Mouse (Mus musculus) liver, embryonic 15.5 days (tissue): Measurements from ENCODE around the gene Fam102a. TPM values are rescaled to one million over a fixed set of nuclear protein-coding genes. Genes with fewer than 3 reads are reported as not detected.

ENCODE experiments used
- ATAC-seq: fragments of 200-750 bp; cut with Nextera tagmentation; 2 replicates; pipeline ENCODE4 v1.8.0; 2017; ENCODE audit warnings: moderate number of reproducible peaks, mild to moderate bottlenecking, moderate library complexity; ENCODE audit not compliant: insufficient read depth
- H3K27ac ChIP-seq: fragments of 300-500 bp; sonication (generic); replicated peaks from 2 replicates; pipeline ENCODE4 v1.5.1; 2015; ENCODE audit warnings: mild to moderate bottlenecking, inconsistent platforms
- H3K27me3 ChIP-seq: fragments of 300-500 bp; sonication (generic); 2 replicates; pipeline ENCODE4 v1.6.1; 2015; ENCODE audit warnings: mild to moderate bottlenecking, inconsistent platforms
- H3K36me3 ChIP-seq: fragments of 300-500 bp; sonication (generic); replicated peaks from 2 replicates; pipeline ENCODE4 v1.6.1; 2015; ENCODE audit warnings: moderate library complexity, mild to moderate bottlenecking, inconsistent platforms
- H3K4me1 ChIP-seq: fragments of 300-500 bp; sonication (generic); replicated peaks from 2 replicates; pipeline ENCODE4 v1.6.1; 2015; ENCODE audit warnings: inconsistent platforms
- H3K4me2 ChIP-seq: fragments of 300-500 bp; sonication (generic); 2 replicates; pipeline ENCODE4 v1.6.1; 2015; ENCODE audit warnings: moderate library complexity, mild to moderate bottlenecking, inconsistent platforms
- H3K4me3 ChIP-seq: fragments of 300-500 bp; sonication (generic); replicated peaks from 2 replicates; pipeline ENCODE4 v1.5.1; 2015; ENCODE audit warnings: mild to moderate bottlenecking, inconsistent platforms
- H3K9ac ChIP-seq: fragments of 300-500 bp; sonication (generic); 2 replicates; pipeline ENCODE4 v1.6.1; 2015; ENCODE audit warnings: moderate library complexity, mild to moderate bottlenecking, inconsistent platforms
- H3K9me3 ChIP-seq: fragments of 300-500 bp; sonication (generic); replicated peaks from 2 replicates; pipeline ENCODE4 v1.6.1; 2016; ENCODE audit warnings: inconsistent platforms
- WGBS: fragments of 180-500 bp; shearing (Covaris S2); methylation state at CpG from one replicate; pipeline ENCODE4 v1.1.7; 2015; ENCODE audit warnings: mixed read lengths; ENCODE audit not compliant: insufficient replicate concordance; 5-methylcytosine and 5-hydroxymethylcytosine counted together
- polyA plus RNA-seq: library from polyadenylated mRNA; unstranded; fragments of >200 nt; fragmentation: Nextera tagmentation; extraction: Ambion mirVana; gene quantifications from 2 replicates; pipeline ENCODE4 v1.2.1, GENCODE M21; 2015

The Fam102a gene
- polyA plus RNA-seq, 1 experiment from 2014 or later, result 1.3 TPM

DNA sequence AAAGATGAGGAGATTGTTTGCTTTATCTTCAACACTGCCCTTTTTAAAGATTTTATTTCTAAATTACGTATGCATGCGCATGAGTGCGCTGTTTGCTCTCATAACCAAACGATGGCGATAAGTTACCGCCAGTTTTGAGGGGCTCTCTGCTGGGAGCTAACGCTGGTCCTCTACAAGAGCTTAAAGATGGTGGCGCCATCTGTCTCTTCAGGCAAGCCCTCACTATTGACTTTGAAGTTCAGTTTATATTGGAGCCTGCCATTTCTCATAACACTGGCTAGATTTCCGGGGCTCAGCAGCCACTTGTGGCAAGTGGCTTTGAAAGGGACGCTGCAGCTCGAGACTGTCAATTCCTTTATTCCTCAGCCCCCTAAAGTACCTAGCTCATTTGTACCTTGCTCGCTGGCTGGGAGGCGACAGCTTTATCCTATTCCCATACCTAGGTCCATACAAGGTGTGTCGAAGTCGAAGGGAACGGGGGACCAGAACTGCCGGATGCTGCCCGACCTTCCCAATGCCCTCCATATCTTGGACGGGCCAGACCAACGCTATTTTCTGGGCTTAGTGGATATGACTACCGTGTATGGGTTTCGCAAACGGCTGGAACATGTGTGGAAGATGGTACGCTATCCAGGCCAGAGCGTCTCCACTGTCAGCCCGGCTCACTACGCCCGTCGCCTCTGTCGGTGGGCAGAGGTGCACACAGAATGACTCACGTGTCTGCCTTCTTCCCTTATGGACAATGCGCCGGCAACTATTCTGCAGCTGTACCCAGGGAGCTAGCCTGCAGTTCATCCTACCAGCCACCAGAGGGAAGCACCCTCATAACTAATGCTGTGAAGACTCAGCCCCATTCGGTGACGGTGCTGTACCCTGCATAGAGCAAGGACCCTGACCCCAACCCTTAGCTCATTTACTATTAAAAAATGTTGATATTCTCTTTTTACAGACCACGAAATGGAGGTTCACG, 48.0 kb downstream of the Fam102a start:
- 12% methylated on average over 37 of the region's 37 CpGs for WGBS
- H3K4me1 ChIP-seq, result peaks cover 41% of the 10 kb centered on the region
- peaks cover 39% of the 10 kb centered on the region for H3K27me3 ChIP-seq
- H3K36me3 ChIP-seq, result no peaks in the 10 kb centered on the region
- no peaks in the 10 kb centered on the region for H3K9me3 ChIP-seq
- H3K27ac ChIP-seq, result no peak overlapping the region
- peak overlapping the region; percentile 71 for H3K4me2 ChIP-seq
- ATAC-seq, result peak; percentile 36
- H3K4me3 ChIP-seq, result peak overlapping the region; percentile 31
- peak overlapping the region; percentile 23; the same call in 1 of the 2 replicates for H3K9ac ChIP-seq

DNA sequence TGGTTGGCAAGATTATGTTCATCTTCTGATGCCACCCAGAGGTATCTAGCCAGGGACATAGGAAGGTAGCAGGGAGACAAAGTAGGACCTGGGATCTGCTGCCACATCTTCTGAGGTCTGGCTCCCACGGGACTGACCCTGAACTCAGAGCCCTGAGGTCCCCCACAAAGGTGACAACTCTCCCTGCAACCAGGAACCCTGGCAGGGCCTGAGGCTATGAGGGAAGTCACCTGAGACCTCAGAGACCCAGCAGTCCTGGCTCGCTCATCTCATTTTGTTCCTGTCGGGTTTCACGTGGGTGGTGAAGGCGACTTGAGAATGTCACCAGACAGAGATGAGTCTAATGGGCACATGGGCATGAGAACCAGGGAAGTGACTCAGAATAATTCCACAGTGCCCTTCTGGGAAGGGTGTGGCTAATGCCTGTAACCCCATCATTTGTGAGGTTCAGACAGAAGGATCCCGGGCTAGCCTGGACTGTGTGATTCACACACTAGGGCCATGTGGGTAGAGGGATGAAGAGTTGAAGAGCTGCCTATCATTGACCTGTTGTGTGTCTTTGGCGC, 50.1 kb downstream of the Fam102a start:
- no peak overlapping the region for H3K9ac ChIP-seq
- no peaks in the 10 kb centered on the region for H3K9me3 ChIP-seq
- WGBS, result 72% methylated on average over 7 of the region's 7 CpGs
- H3K27me3 ChIP-seq, result peaks cover 18% of the 10 kb centered on the region
- H3K36me3 ChIP-seq, result no peaks in the 10 kb centered on the region
- H3K4me2 ChIP-seq, result no peak overlapping the region
- peaks cover 54% of the 10 kb centered on the region for H3K4me1 ChIP-seq
- no peak overlapping the region for H3K27ac ChIP-seq
- no peak overlapping the region for H3K4me3 ChIP-seq
- no peak for ATAC-seq

DNA sequence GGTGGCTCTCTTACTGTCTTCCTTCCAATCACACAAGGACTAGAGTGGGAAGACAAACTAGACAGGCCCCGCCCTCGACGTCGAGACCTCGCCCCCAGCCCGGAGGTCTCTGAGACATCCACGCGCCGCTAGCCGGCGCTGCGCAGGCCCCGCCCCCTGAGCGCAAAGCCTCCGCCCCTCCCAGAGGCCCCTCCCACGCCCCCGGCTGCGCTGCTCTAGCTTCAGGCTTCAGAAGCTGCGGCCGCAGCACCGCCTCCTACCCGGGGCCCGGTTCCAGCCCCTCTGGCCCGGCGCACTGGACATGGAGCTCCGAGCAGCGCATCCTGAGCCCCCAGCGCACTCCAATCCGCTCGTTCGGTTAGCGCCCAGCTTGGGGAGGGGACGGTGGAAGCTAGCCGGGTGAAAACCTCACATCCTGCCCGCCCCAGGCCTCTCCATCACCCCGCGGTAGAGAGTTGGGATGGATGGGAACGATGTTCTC, 51.8 kb downstream of the Fam102a start, which contains the start of gene St6galnac4:
Gene St6galnac4 (plus strand): TSS at position 225 of the 481 bp plus-strand sequence.
- Histone ChIP-seq H3K4me1 (peaks cover 51% of the 10 kb centered on the region), H3K27ac (peak within 1 kb of the TSS; percentile 54), H3K9ac (peak within 1 kb of the TSS; percentile 65), H3K36me3 (no peaks in the 10 kb centered on the region), H3K27me3 (peaks cover 12% of the 10 kb centered on the region), H3K4me3 (peak within 1 kb of the TSS; percentile 64), H3K9me3 (no peaks in the 10 kb centered on the region), H3K4me2 (peak within 1 kb of the TSS; percentile 89)
- ATAC-seq, result peak; percentile 79
- under 1% methylated on average over 37 of the region's 38 CpGs for WGBS

DNA sequence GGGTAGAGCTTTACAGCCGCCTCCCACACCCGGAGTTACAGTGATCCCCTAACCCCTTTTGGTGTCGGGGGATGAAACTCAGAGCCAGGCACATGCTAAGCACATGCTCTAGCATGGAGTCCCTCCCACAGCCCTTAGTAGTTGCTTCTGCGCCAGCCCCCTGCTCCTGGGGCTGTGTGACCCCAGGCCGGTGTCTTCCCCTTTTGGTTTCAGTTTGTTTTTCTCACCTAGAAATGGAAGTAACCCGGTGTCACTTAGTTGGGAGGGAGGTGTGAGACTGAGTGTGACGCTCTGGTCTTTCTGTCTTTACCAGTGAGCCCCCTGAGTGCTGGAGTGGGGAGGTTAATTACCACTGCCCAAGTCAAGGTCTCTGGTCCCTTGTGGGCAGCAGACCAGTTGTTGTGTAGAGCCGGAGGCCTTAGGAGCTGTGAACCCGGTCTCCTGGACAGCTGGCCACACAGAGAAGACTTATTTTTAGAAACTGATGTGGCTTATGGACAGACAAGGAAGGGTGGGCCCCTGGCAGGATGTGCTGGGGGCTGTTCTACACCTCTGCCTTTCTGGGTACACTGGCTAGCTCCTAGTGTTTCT, 52.7 kb downstream of the Fam102a start:
- no peak for ATAC-seq
- no peaks in the 10 kb centered on the region for H3K36me3 ChIP-seq
- H3K4me3 ChIP-seq, result peak overlapping the region; percentile 64
- peak overlapping the region; percentile 65 for H3K9ac ChIP-seq
- peaks cover 10% of the 10 kb centered on the region for H3K27me3 ChIP-seq
- H3K27ac ChIP-seq, result peak overlapping the region; percentile 54
- peaks cover 49% of the 10 kb centered on the region for H3K4me1 ChIP-seq
- 8% methylated on average over 9 of the region's 9 CpGs for WGBS
- H3K4me2 ChIP-seq, result peak overlapping the region; percentile 89
- H3K9me3 ChIP-seq, result no peaks in the 10 kb centered on the region

DNA sequence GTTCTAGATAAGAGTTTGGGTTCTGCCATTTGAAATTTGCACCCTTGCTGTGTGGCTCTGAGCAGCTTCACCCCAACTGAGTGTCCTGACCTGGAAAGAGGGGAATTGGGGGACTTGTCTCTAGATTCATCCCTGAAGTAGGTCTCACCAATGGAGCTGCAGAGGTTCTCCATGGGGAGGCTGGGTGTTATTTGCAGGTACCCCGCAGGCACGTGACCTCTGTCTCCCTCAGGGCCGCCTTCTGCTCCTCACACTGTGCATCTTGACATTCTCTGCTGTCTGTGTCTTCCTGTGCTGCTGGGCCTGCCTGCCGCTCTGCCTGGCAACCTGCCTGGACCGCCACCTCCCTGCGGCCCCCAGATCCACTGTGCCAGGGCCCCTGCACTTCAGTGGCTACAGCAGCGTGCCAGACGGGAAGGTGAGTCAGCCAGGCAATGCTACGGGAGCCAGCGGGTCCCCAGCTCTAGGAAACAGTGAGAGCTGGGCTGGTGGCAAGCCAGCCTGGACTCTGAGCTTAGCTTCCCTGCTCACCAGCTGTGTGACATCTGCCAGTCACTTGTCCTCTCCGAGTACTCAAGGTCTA, 54.2 kb downstream of the Fam102a start:
- Histone ChIP-seq H3K9ac (no peak overlapping the region), H3K36me3 (no peaks in the 10 kb centered on the region), H3K4me3 (no peak overlapping the region), H3K27ac (no peak overlapping the region), H3K9me3 (no peaks in the 10 kb centered on the region), H3K27me3 (0 out of 2 replicates have a peak, but pooled peaks cover 5% of the 10 kb centered on the region), H3K4me1 (peaks cover 34% of the 10 kb centered on the region), H3K4me2 (no peak overlapping the region)
- WGBS, result 75% methylated on average over 11 of the region's 11 CpGs
- ATAC-seq, result no peak

DNA sequence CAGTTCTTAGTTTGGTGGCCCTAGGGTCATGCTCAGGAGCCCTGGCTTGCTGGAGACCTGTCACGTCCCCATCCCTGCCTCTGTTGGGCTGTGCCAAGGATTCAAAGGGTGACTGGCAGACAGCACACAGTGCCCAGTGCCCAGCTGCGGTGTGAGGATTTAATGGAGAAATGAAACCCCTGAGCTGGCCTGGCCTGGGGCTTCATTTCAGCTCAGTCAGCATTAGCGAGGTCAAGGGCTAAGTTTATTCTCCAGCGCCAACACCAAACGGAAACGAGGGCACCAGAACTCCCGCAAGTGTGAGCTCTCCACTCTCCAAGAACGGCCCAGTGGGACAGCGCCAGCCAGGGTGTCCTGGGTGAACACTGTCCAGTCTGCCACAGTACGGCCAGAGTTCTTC, 55.1 kb downstream of the Fam102a start:
- H3K9ac ChIP-seq, result no peak overlapping the region
- 0 out of 2 replicates have a peak, but pooled peaks cover under 1% of the 10 kb centered on the region for H3K27me3 ChIP-seq
- WGBS, result 76% methylated on average over 10 of the region's 10 CpGs
- H3K27ac ChIP-seq, result no peak overlapping the region
- H3K4me2 ChIP-seq, result no peak overlapping the region
- peaks cover 33% of the 10 kb centered on the region for H3K4me1 ChIP-seq
- ATAC-seq, result no peak
- H3K4me3 ChIP-seq, result no peak overlapping the region
- no peaks in the 10 kb centered on the region for H3K9me3 ChIP-seq
- no peaks in the 10 kb centered on the region for H3K36me3 ChIP-seq

DNA sequence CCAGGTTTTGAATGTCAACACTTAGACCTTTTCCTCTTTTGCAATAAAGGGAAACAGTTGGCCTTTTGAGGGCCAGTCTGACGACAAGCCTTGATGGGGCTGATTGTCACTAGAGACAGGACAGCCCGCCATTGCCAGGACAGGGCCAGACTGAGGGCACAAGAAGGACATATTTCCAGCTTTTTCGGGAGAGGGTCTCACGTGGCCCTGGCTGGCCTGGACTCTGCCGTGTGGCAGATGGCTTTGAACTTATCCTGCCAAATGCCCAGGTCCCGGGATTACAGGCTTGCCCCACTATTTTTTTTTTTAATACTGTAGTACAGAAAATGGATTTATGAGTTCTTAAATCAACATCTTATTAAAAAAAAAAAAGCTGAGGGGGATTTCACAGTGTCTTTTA, 56.1 kb downstream of the Fam102a start:
- Histone ChIP-seq H3K4me3 (no peak overlapping the region), H3K36me3 (no peaks in the 10 kb centered on the region)
- ATAC-seq, result no peak

DNA sequence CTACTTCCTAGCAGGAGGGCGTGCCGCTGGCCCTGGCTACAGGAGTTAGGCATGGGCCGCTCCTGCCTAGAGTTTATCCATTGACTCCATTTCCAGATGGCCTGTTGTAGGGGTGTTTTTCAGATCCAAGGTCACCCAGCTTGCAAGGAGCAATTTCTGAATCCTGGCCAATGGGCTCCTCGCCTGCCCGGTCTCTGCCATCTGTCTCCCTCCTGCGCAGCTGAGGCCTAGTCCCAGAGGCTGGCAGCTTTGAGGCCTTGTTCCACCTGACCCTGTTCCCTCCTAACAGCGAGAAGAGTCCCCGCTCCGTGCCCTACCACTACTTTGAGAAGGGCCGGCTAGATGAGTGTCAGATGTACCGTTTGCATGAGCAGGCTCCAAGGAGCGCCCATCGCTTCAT, 61.6 kb downstream of the Fam102a start:
- WGBS, result 84% methylated on average over 13 of the region's 13 CpGs
- no peak for ATAC-seq

More for the DNA sequence above, 56.1 kb downstream of the Fam102a start:
- H3K4me2 ChIP-seq, result no peak overlapping the region
- H3K9ac ChIP-seq, result no peak overlapping the region
- peaks cover 32% of the 10 kb centered on the region for H3K4me1 ChIP-seq
- no peaks in the 10 kb centered on the region for H3K9me3 ChIP-seq
- H3K27me3 ChIP-seq, result no peaks in the 10 kb centered on the region
- WGBS, result 76% methylated on average over 6 of the region's 6 CpGs
- no peak overlapping the region for H3K27ac ChIP-seq

DNA sequence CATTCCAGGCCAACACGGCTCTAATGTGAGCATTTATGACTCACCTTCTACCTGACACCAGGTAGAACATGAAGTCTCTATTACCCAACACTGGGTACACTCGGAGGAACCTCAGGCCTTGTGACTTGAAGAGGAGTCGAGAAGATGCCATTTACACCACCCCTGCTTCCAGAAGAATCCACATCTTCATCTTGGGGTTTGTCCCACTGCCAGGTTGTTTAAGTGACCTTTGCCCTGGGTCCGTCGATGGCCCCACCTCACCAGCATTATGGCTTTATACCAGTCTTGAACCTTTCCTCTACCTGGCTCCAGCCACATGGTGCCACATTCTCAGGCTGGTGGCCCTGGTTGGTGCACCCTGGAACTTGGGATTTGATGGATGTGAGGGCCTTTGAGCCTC, 62.1 kb downstream of the Fam102a start:
- 74% methylated on average over 5 of the region's 5 CpGs for WGBS
- H3K4me1 ChIP-seq, result peaks cover 12% of the 10 kb centered on the region
- H3K36me3 ChIP-seq, result peaks cover 3% of the 10 kb centered on the region; the same call in 1 of the 2 replicates
- no peaks in the 10 kb centered on the region for H3K27me3 ChIP-seq
- no peak for ATAC-seq
- no peak overlapping the region for H3K27ac ChIP-seq
- H3K4me2 ChIP-seq, result no peak overlapping the region
- no peak overlapping the region for H3K9ac ChIP-seq
- H3K9me3 ChIP-seq, result no peaks in the 10 kb centered on the region
- no peak overlapping the region for H3K4me3 ChIP-seq

More for the DNA sequence above, 61.6 kb downstream of the Fam102a start:
- peaks cover 7% of the 10 kb centered on the region for H3K4me1 ChIP-seq
- H3K27me3 ChIP-seq, result no peaks in the 10 kb centered on the region
- H3K9ac ChIP-seq, result no peak overlapping the region
- no peaks in the 10 kb centered on the region for H3K9me3 ChIP-seq
- no peak overlapping the region for H3K4me2 ChIP-seq
- peaks cover 3% of the 10 kb centered on the region; the same call in 1 of the 2 replicates for H3K36me3 ChIP-seq
- H3K27ac ChIP-seq, result no peak overlapping the region
- no peak overlapping the region for H3K4me3 ChIP-seq

DNA sequence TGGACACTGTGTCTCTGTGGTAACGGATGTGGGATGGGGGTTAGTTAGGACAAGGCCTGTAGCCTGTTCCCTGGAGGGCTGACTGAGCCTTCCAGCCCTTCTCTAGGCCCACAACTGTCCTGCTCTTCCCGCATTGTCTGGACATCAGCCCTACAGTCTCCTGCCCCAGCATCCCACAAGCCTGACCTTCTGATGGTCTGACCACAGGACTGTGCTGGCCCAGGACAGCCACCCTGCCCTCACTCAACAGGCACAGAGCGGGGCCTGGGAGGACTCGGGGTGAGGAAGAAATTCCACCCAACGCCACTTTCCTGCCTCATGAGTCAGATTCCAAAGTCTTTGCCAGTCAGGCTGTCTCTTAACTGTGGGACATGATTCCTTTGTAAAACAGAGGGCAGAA, 62.6 kb downstream of the Fam102a start:
- no peak for ATAC-seq
- H3K4me3 ChIP-seq, result no peak overlapping the region
- 84% methylated on average over 5 of the region's 5 CpGs for WGBS

More for the DNA sequence above, 62.6 kb downstream of the Fam102a start:
- Histone ChIP-seq H3K4me1 (peaks cover 17% of the 10 kb centered on the region), H3K27ac (no peak overlapping the region), H3K9ac (no peak overlapping the region), H3K4me2 (no peak overlapping the region), H3K9me3 (no peaks in the 10 kb centered on the region), H3K36me3 (peaks cover 3% of the 10 kb centered on the region; the same call in 1 of the 2 replicates), H3K27me3 (no peaks in the 10 kb centered on the region)
